Mouse (Mus musculus) layer of hippocampus, adult 11-12 months (tissue): Measurements from ENCODE around the gene Gm20388.
"Not testable (repeated sequence)": the region's sequence is repeated elsewhere in the genome, so short reads cannot be mapped to it uniquely, and the experiment has no call there.

Experiments used
- DNase-seq: peaks from one replicate; pipeline ENCODE4 v3.0.0; 2022; ENCODE audit warnings: low spot score

Gm20388 gene

GRCm38 (mm10) chr8:123014429-123014828 lies 3103.8 kb downstream of the Gm20388 start:
- DNase-seq: no peak

GRCm38 (mm10) chr8:123015074-123015473 lies 3104.4 kb downstream of the Gm20388 start:
- no peak for DNase-seq

- no peak for DNase-seq
Measured at GRCm38 (mm10) chr8:123017143-123017542, 3106.5 kb downstream of the Gm20388 start.

GRCm38 (mm10) chr8:123018484-123019164 lies 3108.0 kb downstream of the Gm20388 start:
- no peak for DNase-seq

- DNase-seq: no peak
Measured at GRCm38 (mm10) chr8:123020084-123020483, 3109.4 kb downstream of the Gm20388 start.

GRCm38 (mm10) chr8:123020859-123021258 lies 3110.2 kb downstream of the Gm20388 start:
- DNase-seq: no peak

GRCm38 (mm10) chr8:123021259-123021658 lies 3110.6 kb downstream of the Gm20388 start:
- DNase-seq: no peak

- no peak for DNase-seq
Measured at GRCm38 (mm10) chr8:123022727-123023126, 3112.1 kb downstream of the Gm20388 start.

GRCm38 (mm10) chr8:123024226-123024625 lies 3113.6 kb downstream of the Gm20388 start:
- DNase-seq: no peak

GRCm38 (mm10) chr8:123025951-123026351 lies 3115.3 kb downstream of the Gm20388 start:
- no peak for DNase-seq

GRCm38 (mm10) chr8:123027786-123028185 lies 3117.1 kb downstream of the Gm20388 start:
- no peak for DNase-seq

GRCm38 (mm10) chr8:123030091-123030490 lies 3119.4 kb downstream of the Gm20388 start:
- DNase-seq: not testable (repeated sequence)

- no peak for DNase-seq
Measured at GRCm38 (mm10) chr8:123031321-123031978, 3120.8 kb downstream of the Gm20388 start.

- DNase-seq: no peak
Measured at GRCm38 (mm10) chr8:123032730-123033129, 3122.1 kb downstream of the Gm20388 start.

- DNase-seq: no peak
Measured at GRCm38 (mm10) chr8:123033431-123033830, 3122.8 kb downstream of the Gm20388 start.

- no peak for DNase-seq
Measured at GRCm38 (mm10) chr8:123034171-123034570, 3123.5 kb downstream of the Gm20388 start.

GRCm38 (mm10) chr8:123036956-123037355 lies 3126.3 kb downstream of the Gm20388 start:
- DNase-seq: no peak

- DNase-seq: no peak
Measured at GRCm38 (mm10) chr8:123037487-123037886, 3126.8 kb downstream of the Gm20388 start.

- no peak for DNase-seq
Measured at GRCm38 (mm10) chr8:123038351-123038750, 3127.7 kb downstream of the Gm20388 start.

- no peak for DNase-seq
Measured at GRCm38 (mm10) chr8:123039376-123040109, 3128.9 kb downstream of the Gm20388 start.

- DNase-seq: no peak
Measured at GRCm38 (mm10) chr8:123040110-123040650, 3129.5 kb downstream of the Gm20388 start.

GRCm38 (mm10) chr8:123041008-123041773 lies 3130.6 kb downstream of the Gm20388 start:
- peak; percentile 64 for DNase-seq
